Mouse (Mus musculus): ENCODE data around the gene B3gat2. TPM values are rescaled to one million over a fixed set of nuclear protein-coding genes. Genes with fewer than 3 reads are reported as not detected.

B3gat2 gene
- total RNA-seq, 2 experiments from 2014 or later = 10.5 to 11.9 TPM

DNA sequence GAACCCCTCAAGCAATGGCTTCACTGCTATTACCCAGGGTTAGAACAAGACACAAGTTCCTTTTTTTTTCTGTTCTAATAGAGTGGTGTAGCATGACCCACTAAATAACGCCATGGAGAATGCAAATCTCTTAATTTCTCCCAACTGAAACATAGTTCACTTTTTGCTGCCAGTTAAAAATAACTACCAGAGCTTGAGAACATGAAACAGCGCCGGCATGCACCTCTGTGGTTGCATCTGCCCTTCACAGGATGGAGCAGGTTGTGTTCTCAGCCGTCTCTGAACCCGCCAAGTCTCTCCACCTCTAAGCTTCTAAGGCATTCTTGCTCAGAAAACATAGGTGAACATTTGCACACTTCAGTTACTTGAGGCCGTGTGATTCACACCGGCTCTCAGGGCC, 72.7 kb downstream of the B3gat2 start:
- DNase-seq (ENCODE audit: low spot score in 2 of 2) = no peak

GRCm38 (mm10) chr1:23834819-23835218, 73.3 kb downstream of the B3gat2 start:
- peak; percentile 28 to 53 for DNase-seq (ENCODE audit: low spot score in 2 of 2)

GRCm38 (mm10) chr1:23836630-23837029, 75.1 kb downstream of the B3gat2 start:
- DNase-seq (ENCODE audit: low spot score in 2 of 2) = no peak

- DNase-seq (ENCODE audit: low spot score in 2 of 2) = no peak
Observed at GRCm38 (mm10) chr1:23840924-23841323, 79.4 kb downstream of the B3gat2 start.

DNA sequence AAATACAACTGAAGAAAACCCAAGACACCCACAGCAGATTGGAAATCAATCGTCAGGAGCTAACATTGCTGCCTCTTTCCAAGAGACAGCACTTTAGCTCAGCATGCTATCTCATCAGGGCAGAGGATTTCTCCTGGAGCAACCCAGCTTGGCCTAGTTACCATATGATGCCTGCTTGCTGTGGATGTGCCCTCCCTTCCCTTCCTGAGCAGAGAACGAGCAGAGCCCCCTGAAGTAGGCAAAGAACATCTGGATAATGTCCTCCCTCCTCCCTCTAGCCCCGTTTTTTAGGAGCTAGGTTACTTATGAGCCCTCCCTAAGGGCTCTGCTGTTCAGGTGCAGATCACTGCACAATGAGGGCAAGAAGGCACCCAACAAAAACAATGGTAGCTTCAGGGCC, 81.1 kb downstream of the B3gat2 start:
- no peak for DNase-seq (ENCODE audit: low spot score in 2 of 2)

- peak; percentile 13 to 37 for DNase-seq (ENCODE audit: low spot score in 2 of 2)
Observed at GRCm38 (mm10) chr1:23843790-23844189, 82.2 kb downstream of the B3gat2 start.

DNA sequence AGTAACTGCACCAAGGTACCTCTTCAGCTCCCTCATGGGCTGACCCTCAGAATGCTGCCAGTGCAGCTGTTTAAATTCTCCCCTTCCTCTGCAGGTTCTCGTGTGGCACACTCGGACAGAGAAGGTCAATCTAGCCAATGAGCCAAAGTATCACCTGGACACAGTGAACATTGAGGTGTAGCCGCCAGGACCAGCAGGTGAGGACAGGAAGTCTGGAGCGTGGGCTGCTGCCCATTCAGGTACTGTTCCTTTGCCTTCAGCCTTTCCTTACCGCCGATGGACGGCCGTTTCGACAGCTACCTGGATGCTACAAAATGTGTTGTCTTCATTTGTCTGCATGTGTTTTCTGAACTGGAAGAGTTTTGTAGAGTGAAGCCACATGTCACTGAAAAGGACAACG, 83.5 kb downstream of the B3gat2 start:
- no peak for DNase-seq (ENCODE audit: low spot score in 2 of 2)

GRCm38 (mm10) chr1:23846044-23846680, 84.6 kb downstream of the B3gat2 start:
- peak; percentile 50 to 54 for DNase-seq (ENCODE audit: low spot score in 2 of 2)

DNA sequence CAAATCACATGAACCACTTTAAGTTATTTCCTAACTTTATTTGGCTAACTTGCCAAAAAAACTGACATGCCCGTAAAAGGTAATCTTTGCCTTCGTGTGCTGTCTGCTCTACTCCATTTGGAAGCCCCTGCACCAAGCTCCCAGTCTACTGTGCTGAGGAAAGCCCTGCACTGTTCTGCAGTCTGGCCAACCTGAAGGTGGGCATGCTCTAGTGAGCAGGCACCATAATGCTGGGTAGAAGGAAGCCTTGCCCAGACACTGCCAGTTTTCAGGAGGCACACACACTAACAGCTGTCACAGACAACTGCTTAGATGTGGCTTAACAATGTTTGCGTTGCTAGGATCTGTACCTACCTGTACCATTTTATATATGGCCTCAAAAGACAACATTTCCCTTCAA, 94.1 kb downstream of the B3gat2 start:
- no peak for DNase-seq (ENCODE audit: low spot score in 2 of 2)

GRCm38 (mm10) chr1:23860944-23861343, 99.4 kb downstream of the B3gat2 start:
- no peak for DNase-seq (ENCODE audit: low spot score in 2 of 2)

DNA sequence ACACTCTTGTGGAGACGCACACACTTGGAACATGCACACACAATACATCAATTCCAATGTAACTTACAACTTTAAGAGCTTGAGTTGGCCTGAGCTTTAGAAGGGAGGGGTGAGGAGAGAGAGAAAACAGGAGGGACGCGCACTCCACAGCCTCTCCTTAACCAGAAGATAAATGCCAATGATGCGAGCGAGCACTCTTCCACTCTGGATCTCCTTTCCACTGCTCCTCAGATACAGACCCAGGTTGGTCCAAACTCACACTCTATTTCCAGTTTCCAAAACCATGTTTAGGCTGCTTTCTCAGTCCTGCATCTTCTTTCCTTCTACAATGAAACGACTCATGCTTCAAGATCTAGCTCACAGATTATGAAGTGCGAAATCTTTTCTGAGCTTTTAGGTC, 104.0 kb downstream of the B3gat2 start:
- no peak for DNase-seq (ENCODE audit: low spot score in 2 of 2)

DNA sequence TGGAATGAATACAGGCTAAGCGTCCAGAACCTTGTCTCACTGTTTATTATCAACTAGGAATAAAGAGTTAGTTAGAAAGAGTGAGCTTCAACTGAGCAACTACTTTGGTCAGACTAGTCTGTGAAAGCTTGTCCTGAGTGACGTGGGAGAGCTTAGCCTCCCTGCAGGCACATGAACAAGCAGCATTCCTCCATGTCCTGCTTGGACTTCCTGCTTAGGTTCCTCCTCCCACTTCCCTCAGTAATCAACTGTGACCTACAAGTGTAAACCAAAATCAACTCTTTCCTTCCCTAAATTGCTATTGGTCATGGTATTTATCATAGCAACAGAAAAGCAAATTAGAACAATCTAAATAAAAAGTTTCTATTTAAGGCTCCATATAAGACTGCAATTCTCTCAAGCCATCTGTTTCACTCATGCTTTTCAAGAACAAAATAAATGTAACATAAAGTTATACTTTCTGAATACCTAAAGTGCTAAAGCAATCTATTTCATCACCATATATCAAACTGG, 105.9 kb downstream of the B3gat2 start:
- no peak for DNase-seq (ENCODE audit: low spot score in 2 of 2)

DNA sequence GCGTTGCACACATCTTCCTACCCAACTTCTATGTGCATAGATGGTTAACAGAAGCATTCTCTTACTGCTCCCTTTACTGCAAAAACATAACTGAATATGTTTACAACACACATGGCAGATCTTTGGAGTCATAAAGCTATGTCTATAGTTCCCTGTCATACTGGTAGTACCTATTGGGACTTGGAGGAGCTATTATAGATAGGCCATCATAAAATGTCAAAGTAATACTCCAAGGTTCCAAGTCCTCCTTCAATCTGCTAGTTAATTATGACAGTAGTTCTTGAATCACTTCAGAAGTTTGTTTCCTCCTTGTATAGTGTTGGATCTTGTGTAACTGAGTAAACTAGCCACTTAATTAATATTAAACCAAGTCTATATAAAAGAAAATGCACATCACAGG, 110.6 kb downstream of the B3gat2 start:
- no peak for DNase-seq (ENCODE audit: low spot score in 2 of 2)

GRCm38 (mm10) chr1:23882681-23883080, 121.1 kb downstream of the B3gat2 start:
- DNase-seq (ENCODE audit: low spot score in 2 of 2) = no peak

GRCm38 (mm10) chr1:23884087-23884668, 122.6 kb downstream of the B3gat2 start:
- DNase-seq (ENCODE audit: low spot score in 2 of 2) = no peak

GRCm38 (mm10) chr1:23884914-23885313, 123.4 kb downstream of the B3gat2 start:
- no peak for DNase-seq (ENCODE audit: low spot score in 2 of 2)

GRCm38 (mm10) chr1:23892072-23892471, 130.5 kb downstream of the B3gat2 start:
- no peak for DNase-seq (ENCODE audit: low spot score in 2 of 2)

Other genes with a start within 250 kb of the B3gat2 start
- 100 to 1,000 TPM; 129 to 140 TPM for gene Smap1, start 160.6 kb downstream of the B3gat2 start, total RNA-seq (2021)
- 10 to 100 TPM; 50.7 to 54.3 TPM for gene Sdhaf4, start 243.9 kb downstream of the B3gat2 start, total RNA-seq (2021)